Mouse (Mus musculus) liver, postnatal 0 days (tissue): ENCODE measurements at regions not wholly inside any gene's neighbourhood (a gene's known extent, or its start where the extent isn't known, plus 50 kb on each side); places are given as distances from the start of the nearest gene placed in this dataset.

ENCODE experiments used
- ATAC-seq: fragments of 200-750 bp; cut with Nextera tagmentation; 2 replicates; pipeline ENCODE4 v1.8.0; 2017; ENCODE audit warnings: mild to moderate bottlenecking, moderate library complexity
- DNase-seq: peaks from one replicate; pipeline ENCODE4 v3.0.0-alpha.2; 2016
- H3K27ac ChIP-seq: fragments of 300-500 bp; sonication (generic); 2 replicates; pipeline ENCODE4 v1.5.1; 2014; ENCODE audit warnings: antibody characterized with exemption, moderate library complexity, mild to moderate bottlenecking, low read depth
- H3K27me3 ChIP-seq: fragments of 300-500 bp; sonication (generic); 2 replicates; pipeline ENCODE4 v1.6.1; 2014; ENCODE audit warnings: low read length, control low read depth, mixed read lengths; ENCODE audit not compliant: insufficient read depth
- H3K36me3 ChIP-seq: fragments of 300-500 bp; sonication (generic); replicated peaks from 2 replicates; pipeline ENCODE4 v1.6.1; 2014; ENCODE audit warnings: mild to moderate bottlenecking, control low read depth, low read length, moderate library complexity, mixed read lengths; ENCODE audit not compliant: insufficient read depth
- H3K4me1 ChIP-seq: fragments of 300-500 bp; sonication (generic); 2 replicates; pipeline ENCODE4 v1.6.1; 2014; ENCODE audit warnings: antibody characterized with exemption, mild to moderate bottlenecking, control low read depth; ENCODE audit not compliant: insufficient read depth
- H3K4me2 ChIP-seq: fragments of 300-500 bp; sonication (generic); 2 replicates; pipeline ENCODE4 v1.6.1; 2014; ENCODE audit warnings: low read depth, mild to moderate bottlenecking, low read length, moderate library complexity, mixed read lengths
- H3K4me3 ChIP-seq: fragments of 300-500 bp; sonication (generic); 2 replicates; pipeline ENCODE4 v1.5.1; 2014; ENCODE audit warnings: low read depth, low read length
- H3K9ac ChIP-seq: fragments of 300-500 bp; sonication (generic); replicated peaks from 2 replicates; pipeline ENCODE4 v1.6.1; 2014; ENCODE audit warnings: mild to moderate bottlenecking, moderate library complexity
- H3K9me3 ChIP-seq: fragments of 300-500 bp; sonication (generic); 2 replicates; pipeline ENCODE4 v1.6.1; 2016; ENCODE audit warnings: mild to moderate bottlenecking, control low read depth, low read length, mixed read lengths
- CTCF ChIP-seq: sonication (generic); IDR thresholded peaks from 2 replicates; pipeline ENCODE4 v1.5.1; 2016; ENCODE audit warnings: antibody characterized with exemption, low read depth
- EP300 ChIP-seq: IDR thresholded peaks from 2 replicates; pipeline ENCODE4 v1.6.1; 2016; ENCODE audit warnings: antibody characterized with exemption, low read depth, mild to moderate bottlenecking
- WGBS: fragments of 180-500 bp; shearing (Covaris S2); extraction: QIAGEN DNeasy Blood & Tissue Kit; methylation state at CpG from one replicate; pipeline ENCODE4 v1.1.7; 2014; ENCODE audit not compliant: insufficient replicate concordance; 5-methylcytosine and 5-hydroxymethylcytosine counted together

DNA sequence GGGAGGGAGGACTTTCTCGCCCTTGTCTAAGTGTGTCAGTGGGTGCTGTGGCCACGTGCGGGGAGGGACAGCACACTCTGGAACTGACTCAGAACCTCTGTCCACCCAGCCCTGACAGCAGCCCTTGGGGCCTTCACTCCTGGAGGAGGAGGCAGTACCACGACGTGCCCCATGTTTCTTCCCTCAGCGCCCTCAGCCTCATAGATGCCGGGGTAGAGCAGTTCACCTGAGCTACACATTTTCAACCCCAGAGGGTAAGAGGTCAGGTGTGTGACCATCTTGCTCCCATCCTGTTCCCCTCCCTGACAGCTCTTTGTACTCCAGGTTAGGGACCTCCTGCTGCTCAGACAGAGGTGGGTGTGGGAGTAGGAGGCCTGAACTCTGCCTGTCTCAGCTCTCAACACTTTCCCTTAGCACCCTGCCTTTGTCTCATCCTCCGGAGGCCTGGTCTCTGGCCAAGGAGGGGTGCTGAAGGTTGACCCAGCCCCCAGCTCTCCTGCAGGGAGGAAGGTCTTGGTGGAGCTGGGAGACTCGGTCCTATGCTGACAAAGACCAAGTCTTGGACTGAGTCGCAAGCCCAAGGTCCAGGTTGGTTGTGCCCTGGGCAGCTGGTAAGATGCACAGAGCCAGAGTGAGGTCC is 107.4 kb upstream of the Haao start:
- Histone ChIP-seq H3K9me3 (no peaks in the 10 kb centered on the region), H3K4me3 (no peak overlapping the region), H3K9ac (no peak overlapping the region), H3K36me3 (no peaks in the 10 kb centered on the region), H3K27ac (peak overlapping the region; percentile 58), H3K4me1 (peaks cover 43% of the 10 kb centered on the region), H3K4me2 (no peak overlapping the region), H3K27me3 (no peaks in the 10 kb centered on the region)
- 65% methylated on average over 10 of the region's 10 CpGs for WGBS
- DNase-seq = no peak
- no peak for ATAC-seq
- no peak for TF ChIP-seq CTCF

GRCm38 (mm10) chr17:83954291-83955057 is 106.7 kb upstream of the Haao start:
- DNase-seq (no peak), ATAC-seq (no peak)
- WGBS = 52% methylated on average over 16 of the region's 16 CpGs
- H3K36me3 ChIP-seq = no peaks in the 10 kb centered on the region
- no peaks in the 10 kb centered on the region for H3K27me3 ChIP-seq
- H3K4me1 ChIP-seq = peaks cover 40% of the 10 kb centered on the region
- no peak overlapping the region for H3K4me2 ChIP-seq
- no peak overlapping the region for H3K4me3 ChIP-seq
- TF ChIP-seq CTCF = no peak
- TF ChIP-seq EP300 = no peak
- H3K9me3 ChIP-seq = no peaks in the 10 kb centered on the region
- H3K27ac ChIP-seq = peak overlapping the region; percentile 58
- no peak overlapping the region for H3K9ac ChIP-seq

DNA sequence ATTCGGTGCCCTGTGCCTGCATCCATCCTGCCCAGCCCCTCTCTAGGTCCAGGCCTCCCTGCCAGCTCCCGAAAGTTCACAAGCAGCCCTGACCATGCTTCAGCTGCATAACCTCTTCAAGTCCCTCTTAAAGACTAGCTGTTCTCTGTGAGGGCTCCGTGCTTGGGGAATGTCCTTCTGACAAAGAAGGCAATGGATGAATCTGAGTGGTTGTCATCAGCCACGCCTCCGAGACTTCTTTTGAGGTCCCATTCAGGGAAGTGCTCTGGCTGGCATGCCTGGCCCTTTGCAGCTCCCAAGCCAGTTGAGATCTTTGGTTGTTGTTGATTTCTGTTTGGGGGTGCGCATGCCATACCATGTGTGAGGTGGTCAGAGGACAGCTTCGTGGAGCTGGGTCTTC is 105.9 kb upstream of the Haao start:
- DNase-seq = no peak
- no peak for ATAC-seq
- no peak overlapping the region for H3K9ac ChIP-seq
- no peak overlapping the region for H3K4me3 ChIP-seq
- no peak overlapping the region for H3K4me2 ChIP-seq
- TF ChIP-seq CTCF (no peak), EP300 (no peak)
- no peaks in the 10 kb centered on the region for H3K9me3 ChIP-seq
- 67% methylated on average over 7 of the region's 7 CpGs for WGBS
- H3K4me1 ChIP-seq = peaks cover 34% of the 10 kb centered on the region
- H3K36me3 ChIP-seq = no peaks in the 10 kb centered on the region
- no peaks in the 10 kb centered on the region for H3K27me3 ChIP-seq
- peak overlapping the region; percentile 58 for H3K27ac ChIP-seq

DNA sequence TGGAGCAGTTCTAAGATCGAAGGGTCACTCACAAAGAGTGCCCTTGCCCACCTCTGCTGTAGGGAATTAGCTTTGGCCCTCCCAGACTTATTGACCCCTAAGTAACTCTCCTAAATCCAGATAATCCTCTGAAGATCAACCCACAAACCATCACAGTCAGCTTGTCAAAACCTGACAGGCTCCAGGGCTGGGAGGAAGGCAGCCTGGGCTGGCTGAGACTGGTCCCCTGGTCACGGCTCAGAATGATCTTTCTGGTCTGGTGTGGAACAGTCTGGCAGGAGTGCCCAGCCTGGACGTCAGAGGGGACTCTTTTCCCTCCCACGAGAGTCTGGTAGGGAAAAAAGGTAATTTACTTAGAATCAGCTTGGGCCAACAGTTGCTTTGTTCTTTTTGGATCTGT is 99.0 kb upstream of the Haao start:
- H3K27ac ChIP-seq = no peak overlapping the region
- no peak for TF ChIP-seq EP300
- no peak for TF ChIP-seq CTCF
- ATAC-seq = no peak
- no peaks in the 10 kb centered on the region for H3K4me1 ChIP-seq
- WGBS = 62% methylated on average over 4 of the region's 4 CpGs
- DNase-seq = no peak
- H3K9ac ChIP-seq = no peak overlapping the region
- no peak overlapping the region for H3K4me3 ChIP-seq
- H3K27me3 ChIP-seq = no peaks in the 10 kb centered on the region
- no peaks in the 10 kb centered on the region for H3K9me3 ChIP-seq
- no peak overlapping the region for H3K4me2 ChIP-seq
- no peaks in the 10 kb centered on the region for H3K36me3 ChIP-seq

- WGBS = 73% methylated on average over 10 of the region's 10 CpGs
- ATAC-seq = no peak
- no peak overlapping the region for H3K27ac ChIP-seq
- no peaks in the 10 kb centered on the region for H3K27me3 ChIP-seq
- H3K9me3 ChIP-seq = no peaks in the 10 kb centered on the region
- no peak overlapping the region for H3K4me2 ChIP-seq
- peaks cover 9% of the 10 kb centered on the region for H3K4me1 ChIP-seq
- H3K4me3 ChIP-seq = no peak overlapping the region
- TF ChIP-seq EP300 (no peak), CTCF (no peak)
- H3K36me3 ChIP-seq = no peaks in the 10 kb centered on the region
- no peak for DNase-seq
- H3K9ac ChIP-seq = no peak overlapping the region
Observed at GRCm38 (mm10) chr17:83939344-83939743, 91.6 kb upstream of the Haao start.

GRCm38 (mm10) chr17:83938671-83939244 is 91.0 kb upstream of the Haao start:
- no peaks in the 10 kb centered on the region for H3K9me3 ChIP-seq
- H3K27ac ChIP-seq = no peak overlapping the region; the same call in 1 of the 2 replicates

More at GRCm38 (mm10) chr17:83938671-83939244, 91.0 kb upstream of the Haao start:
- H3K27me3 ChIP-seq = no peaks in the 10 kb centered on the region
- no peak for TF ChIP-seq CTCF
- TF ChIP-seq EP300 = no peak
- H3K36me3 ChIP-seq = no peaks in the 10 kb centered on the region
- DNase-seq = no peak
- ATAC-seq = no peak
- H3K4me3 ChIP-seq = no peak overlapping the region
- H3K4me1 ChIP-seq = peaks cover 9% of the 10 kb centered on the region
- H3K9ac ChIP-seq = no peak overlapping the region
- no peak overlapping the region for H3K4me2 ChIP-seq
- WGBS = 74% methylated on average over 11 of the region's 11 CpGs
